Mouse (Mus musculus) megakaryocyte progenitor cell, adult 5-6 weeks (primary cell): ENCODE data around the gene Ccdc194. TPM values are rescaled to one million over a fixed set of nuclear protein-coding genes. Genes with fewer than 3 reads are reported as not detected.
A peak's percentile ranks its signal among the peaks of the same experiment; 100 is the strongest.

Source experiments
- ATAC-seq: replicated peaks from 2 replicates; pipeline ENCODE4 v1.8.0; 2016; ENCODE audit warnings: mild to moderate bottlenecking, moderate TSS enrichment, inconsistent platforms; ENCODE audit not compliant: poor library complexity
- total RNA-seq, 2 experiments: library from RNA; stranded (forward) in 1 of 2; stranded (reverse) in 1 of 2; fragments of 157-497, 149-512 nt in 1 of 2; fragments of 200-1000 nt in 1 of 2; gene quantifications; 2 replicates each; pipeline versions ENCODE4 v1.2.3 to v1.2.4; 2015 to 2017

Gene Ccdc194
- total RNA-seq, 2 experiments from 2014 or later, result 0.07 TPM; not detected in 1

DNA sequence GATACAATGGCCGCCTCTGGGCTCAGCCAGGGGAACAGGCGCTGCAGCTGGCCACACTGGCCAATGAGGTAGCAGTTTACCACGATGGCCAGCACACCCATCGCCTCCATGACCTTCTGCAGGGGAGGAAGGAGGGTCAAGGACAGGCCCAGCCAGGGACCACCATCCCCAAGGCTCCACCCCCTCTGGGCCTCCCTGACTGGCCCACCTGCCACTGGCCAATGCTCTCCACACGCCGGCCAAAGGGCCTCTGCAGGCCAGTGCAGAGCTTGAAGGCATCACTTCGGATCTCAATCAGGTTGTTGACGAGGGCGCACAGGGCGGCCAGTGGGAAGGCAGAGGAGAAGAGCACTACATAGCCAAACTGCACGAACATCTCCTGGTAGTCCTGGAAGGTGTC lies 46.6 kb downstream of the Ccdc194 start:
- ATAC-seq, result no peak

DNA sequence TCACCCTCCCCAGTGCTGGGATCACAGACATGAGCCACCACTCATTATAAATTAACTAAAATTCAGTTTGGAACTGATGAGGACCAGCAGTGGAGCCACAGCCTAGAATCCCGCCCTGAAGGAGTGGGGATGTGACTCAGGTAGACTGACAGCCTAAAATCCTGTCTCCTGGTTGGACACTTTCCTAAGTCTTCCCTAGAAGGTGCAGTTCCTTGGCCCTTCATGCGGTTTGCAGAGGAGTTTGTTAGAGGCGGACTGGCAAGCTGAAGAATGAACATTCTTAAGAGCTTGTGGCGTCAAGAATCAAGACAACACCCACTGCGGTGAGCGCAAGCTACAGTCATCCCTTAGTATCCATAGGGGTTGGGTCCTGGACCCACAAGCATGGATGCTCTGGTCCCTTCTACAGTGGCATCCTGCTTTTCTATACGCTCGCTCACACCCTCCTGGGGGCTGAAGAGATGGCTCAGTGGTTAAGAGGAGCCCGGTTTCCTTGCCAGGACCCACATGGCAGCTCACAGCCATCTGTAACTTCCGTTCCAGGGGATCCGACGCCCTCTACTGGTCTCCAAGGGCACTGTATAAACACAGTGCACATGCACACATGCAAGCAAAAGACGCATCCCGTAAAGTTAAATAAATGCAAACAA lies 48.2 kb downstream of the Ccdc194 start:
- ATAC-seq, result peak; percentile 50

DNA sequence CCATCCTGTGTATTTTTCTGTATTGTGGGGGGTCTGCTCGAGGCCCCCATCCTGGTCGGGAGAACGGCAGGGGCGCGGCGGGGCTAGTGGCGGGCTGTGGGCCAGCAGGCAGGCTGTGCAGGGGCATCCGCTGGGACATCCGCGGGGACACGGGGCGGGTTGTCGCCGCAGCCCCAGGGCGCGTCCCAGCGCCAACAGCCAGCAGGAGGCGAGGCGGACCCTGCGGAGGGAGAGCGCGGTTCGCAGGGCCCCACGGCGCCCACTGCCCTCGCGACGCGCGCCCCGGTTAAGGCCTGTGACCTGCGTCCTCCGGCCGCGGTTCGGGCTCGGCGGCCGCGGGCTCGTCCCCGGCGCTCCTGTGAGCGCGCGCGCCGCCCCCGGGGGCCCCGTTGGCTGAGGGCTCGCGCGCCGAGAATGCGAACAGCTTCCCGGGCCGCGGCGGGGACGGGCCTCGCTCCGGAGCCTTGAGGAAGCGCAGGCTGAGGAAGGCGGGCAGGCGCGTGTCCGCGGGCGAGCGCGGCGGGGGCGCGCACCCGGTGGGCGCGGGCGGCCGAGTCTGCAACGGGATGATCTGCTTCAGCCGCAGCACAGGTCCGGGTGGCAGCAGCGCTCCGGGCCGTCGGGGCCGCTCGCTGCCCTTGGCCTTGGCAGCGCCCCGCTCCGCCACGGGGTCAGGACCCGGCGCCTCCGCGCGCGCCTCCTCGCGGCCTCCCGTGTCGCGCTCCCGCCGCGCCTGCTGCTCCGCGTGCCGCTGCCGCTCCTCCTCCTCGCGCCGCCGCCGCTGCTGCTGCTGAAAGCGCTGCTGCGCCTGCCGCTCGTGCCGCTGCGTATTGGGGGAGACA lies 49.2 kb downstream of the Ccdc194 start:
- ATAC-seq, result peak; percentile 67

DNA sequence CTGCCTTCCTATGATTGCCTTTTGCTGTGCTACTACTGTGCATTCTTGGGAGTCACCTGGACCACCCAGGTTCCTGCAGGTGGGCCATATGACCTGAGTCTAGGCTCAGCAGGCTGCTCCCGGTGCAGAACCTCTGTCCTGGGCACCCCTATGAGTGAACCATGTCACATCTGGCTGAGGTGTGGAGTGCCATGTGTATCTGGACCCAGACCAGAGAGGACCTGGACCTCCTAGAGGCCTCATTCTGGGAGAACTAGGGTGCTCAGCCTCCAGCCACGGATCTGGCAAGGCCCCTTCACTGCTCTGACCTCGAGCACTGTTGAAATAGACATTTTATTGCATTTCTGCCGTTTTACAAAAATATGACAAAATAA lies 49.8 kb downstream of the Ccdc194 start:
- ATAC-seq, result no peak

DNA sequence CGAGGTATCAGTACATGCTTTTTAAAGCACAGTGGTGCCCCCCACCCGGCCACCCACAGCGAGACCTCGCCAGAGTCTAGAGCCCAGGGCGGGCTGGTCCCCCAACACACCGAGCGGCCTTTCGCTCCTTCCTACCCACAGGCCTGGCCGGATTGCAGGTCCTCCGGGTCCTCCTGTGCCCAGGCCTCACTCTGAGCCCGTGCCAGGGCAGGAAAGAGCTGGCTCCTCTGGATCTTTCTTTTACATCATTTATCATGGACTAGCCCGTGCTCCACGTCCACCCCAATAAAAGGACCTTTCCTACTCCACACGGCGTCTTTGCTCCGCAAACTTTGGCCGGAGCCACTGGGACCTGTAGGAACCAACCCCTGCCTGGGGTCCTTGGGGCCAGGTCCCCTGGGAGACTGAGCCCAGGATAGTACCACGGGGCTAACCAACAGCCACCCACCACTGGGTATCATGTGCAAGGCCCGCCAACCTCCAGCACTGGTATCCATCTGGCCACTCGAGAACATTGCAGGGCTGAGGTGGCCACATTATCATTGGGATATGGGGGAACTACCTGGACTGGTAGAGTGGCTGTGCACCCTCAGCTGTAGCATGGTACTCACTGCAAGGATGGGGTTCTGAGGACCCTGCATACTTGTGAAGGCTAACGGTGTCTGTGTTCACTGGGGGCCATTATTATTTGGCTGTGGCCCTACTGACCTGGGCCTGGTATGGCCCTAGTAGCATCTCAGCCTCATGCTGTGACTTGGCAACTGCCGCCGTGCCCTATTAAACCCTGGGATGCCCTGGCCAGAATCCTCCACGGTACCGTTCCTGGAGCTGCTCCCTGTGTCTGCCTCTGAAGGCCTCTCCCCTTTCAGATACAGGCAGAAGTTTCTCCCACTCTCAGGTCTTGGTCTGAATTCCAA lies 50.5 kb downstream of the Ccdc194 start:
- no peak for ATAC-seq

DNA sequence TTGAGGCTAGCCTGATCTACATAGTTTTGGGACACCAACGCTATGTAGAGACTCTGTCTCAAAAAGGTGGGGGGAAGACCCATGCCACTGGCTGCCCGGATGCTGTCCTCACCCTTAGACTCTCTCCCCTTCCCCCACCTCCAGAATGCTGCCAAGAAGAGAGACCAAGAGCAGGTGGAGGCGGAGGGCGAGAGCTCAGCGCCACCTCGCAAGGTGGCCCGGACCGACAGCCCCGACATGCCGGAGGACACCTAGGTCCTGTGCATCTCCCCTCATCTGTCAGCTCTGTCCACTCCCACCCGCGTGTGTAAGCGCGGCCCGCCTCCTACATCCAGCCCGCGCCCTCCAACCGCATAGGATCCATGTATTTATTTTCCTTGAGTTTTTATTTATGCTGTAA lies 51.2 kb downstream of the Ccdc194 start:
- no peak for ATAC-seq

DNA sequence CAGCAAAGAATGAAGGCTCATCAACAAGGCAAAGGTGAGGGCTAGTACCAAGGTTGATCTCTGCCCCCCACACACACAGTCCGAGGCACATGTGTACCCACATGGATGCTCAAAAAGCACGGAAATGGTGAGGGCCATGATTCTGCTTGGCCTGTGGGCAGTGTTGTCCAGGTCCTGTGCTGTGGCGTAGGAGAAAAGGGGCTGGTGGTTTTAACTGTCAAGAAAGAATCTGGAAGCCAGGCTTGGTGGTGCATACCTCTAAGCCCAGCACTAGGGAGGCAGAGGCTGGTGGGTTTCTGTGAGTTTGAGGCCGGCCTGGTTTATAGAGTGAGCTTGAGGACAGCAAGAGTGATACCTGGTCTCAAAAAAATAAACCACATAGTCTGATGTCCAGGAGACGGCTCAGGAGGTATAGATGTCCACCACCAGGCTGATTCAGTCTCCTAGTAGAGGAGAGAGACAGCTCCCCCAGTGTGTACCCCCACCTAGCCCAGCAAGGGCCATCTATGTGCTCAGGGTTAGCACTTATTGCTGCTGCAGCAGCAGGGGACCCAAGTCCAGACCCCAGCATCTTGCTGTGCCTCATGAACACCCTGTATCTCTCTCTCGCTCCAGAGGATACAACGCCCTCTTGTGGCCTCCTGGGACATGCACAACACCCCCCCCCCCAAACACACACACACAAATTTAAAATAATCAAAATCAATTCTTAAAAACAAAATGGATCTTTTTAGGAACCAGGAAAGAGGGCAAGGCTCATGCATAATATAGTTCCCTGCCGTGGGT lies 52.7 kb downstream of the Ccdc194 start:
- no peak for ATAC-seq

DNA sequence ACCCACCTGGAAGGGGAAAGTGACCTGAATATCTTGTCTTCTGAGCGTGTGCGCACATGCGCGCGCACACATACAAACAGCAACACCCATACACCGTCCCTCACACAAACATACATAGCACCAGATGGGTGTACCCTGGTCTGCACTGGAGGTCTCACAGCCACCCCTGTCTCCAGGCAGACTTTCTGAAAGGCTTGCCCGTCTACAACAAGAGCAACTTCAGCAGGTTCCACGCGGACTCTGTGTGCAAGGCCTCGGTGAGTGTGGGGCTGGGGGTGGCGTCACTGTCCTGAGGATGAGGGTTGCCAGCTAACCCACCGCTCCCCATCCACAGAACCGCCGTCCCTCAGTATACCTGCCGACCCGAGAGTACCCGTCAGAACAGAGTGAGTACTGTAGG lies 53.6 kb downstream of the Ccdc194 start:
- ATAC-seq, result no peak

DNA sequence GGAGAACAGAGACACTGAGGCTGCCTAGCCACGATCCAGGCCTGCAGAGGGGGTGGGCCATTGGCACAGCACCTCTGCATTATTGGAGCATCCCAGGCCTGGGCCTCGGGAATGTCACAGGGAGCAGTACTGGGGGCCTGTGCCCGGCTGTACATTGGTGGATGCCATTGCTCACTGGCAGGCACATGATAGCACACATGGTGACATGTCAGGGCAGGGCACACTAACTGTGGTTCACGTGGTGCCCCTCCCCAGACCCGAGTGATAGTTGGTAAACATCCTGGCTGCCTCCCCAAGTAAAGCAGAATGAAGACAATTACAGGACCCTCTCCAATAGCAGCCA lies 54.6 kb downstream of the Ccdc194 start:
- ATAC-seq, result no peak

DNA sequence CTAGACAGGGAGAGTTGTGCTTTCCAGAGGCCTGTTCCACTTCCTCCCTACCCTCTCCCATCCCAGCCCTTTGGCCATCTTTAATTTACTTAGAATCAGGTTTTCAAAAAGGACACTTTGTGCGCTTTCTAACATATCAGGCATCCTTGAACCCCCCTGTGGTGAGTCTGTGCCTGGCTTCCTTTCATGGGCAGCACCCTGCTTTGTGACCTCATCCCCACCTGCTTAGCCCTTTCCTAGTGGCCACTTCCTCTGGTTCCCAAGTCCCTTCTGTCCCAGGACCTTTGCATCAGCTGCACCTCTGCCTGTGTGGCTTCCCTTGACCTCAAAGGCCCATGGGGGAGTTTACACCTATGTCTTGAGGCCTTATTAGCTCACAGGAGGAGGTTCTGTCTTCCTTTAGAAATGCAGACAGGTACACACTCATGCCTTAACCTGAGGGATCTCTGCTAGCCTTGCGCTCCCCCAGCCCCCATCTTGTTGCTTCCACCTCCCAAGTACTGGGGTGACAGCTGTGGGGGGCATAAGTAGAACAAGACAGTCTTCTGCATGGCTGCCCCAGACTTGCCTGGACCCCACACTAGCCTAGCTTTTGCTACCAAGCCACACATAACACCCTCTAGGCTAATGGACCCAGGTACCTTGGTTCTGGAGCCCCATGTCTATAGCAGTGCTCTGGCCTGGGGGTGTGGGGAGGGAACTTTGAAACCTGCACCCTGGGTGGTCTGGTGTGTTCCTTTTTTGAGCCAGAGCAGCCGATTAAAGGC lies 55.2 kb downstream of the Ccdc194 start:
- ATAC-seq, result no peak

Other genes starting within 250 kb of the Ccdc194 start
- 107 and 116 TPM in 2 replicates for gene Use1, start 158.9 kb downstream of the Ccdc194 start, total RNA-seq (2015)
- gene Use1, start 158.9 kb downstream of the Ccdc194 start, total RNA-seq (2017), result 153 and 165 TPM in 2 replicates
- gene Ocel1, start 154.4 kb downstream of the Ccdc194 start, total RNA-seq (2015), result 6.3 and 8.0 TPM in 2 replicates
- gene Ocel1, start 154.4 kb downstream of the Ccdc194 start, total RNA-seq (2017), result 11.1 and 11.7 TPM in 2 replicates
- 3.6 and 7.6 TPM in 2 replicates for gene Nr2f6, start 143.8 kb downstream of the Ccdc194 start, total RNA-seq (2015)
- gene Nr2f6, start 143.8 kb downstream of the Ccdc194 start, total RNA-seq (2017), result 4.3 and 5.6 TPM in 2 replicates
- not detected in 2 replicates for gene Ushbp1, start 129.9 kb downstream of the Ccdc194 start, total RNA-seq (2015)
- not detected in 2 replicates for gene Ushbp1, start 129.9 kb downstream of the Ccdc194 start, total RNA-seq (2017)
- gene Babam1, start 128.8 kb downstream of the Ccdc194 start, total RNA-seq (2015), result 51.8 and 76.5 TPM in 2 replicates
- gene Babam1, start 128.8 kb downstream of the Ccdc194 start, total RNA-seq (2017), result 93.7 and 122 TPM in 2 replicates
- 13.6 and 19.8 TPM in 2 replicates for gene Ankle1, start 119.7 kb downstream of the Ccdc194 start, total RNA-seq (2015)
- gene Ankle1, start 119.7 kb downstream of the Ccdc194 start, total RNA-seq (2017), result 14.2 and 14.3 TPM in 2 replicates
- gene Abhd8, start 62.1 kb downstream of the Ccdc194 start, total RNA-seq (2015), result 2.3 and 3.1 TPM in 2 replicates
- gene Abhd8, start 62.1 kb downstream of the Ccdc194 start, total RNA-seq (2017), result 8.2 and 8.3 TPM in 2 replicates
- gene Mrpl34, start 60.8 kb downstream of the Ccdc194 start, total RNA-seq (2015), result 60.0 and 66.1 TPM in 2 replicates
- gene Mrpl34, start 60.8 kb downstream of the Ccdc194 start, total RNA-seq (2017), result 50.2 and 53.6 TPM in 2 replicates
- gene Dda1, start 56.5 kb downstream of the Ccdc194 start, total RNA-seq (2015), result 32.3 and 37.0 TPM in 2 replicates
- 14.1 and 14.7 TPM in 2 replicates for gene Dda1, start 56.5 kb downstream of the Ccdc194 start, total RNA-seq (2017)
- gene Ano8, start 39.7 kb downstream of the Ccdc194 start, total RNA-seq (2015), result 0.22 and 0.64 TPM in 2 replicates
- gene Ano8, start 39.7 kb downstream of the Ccdc194 start, total RNA-seq (2017), result 3.1 and 3.6 TPM in 2 replicates
- gene Gtpbp3, start 37.6 kb downstream of the Ccdc194 start, total RNA-seq (2015), result 5.9 TPM in 2 replicates
- 23.4 and 26.5 TPM in 2 replicates for gene Gtpbp3, start 37.6 kb downstream of the Ccdc194 start, total RNA-seq (2017)
- gene Plvap, start 14.0 kb downstream of the Ccdc194 start, total RNA-seq (2015), result 0.67 and 0.76 TPM in 2 replicates
- gene Plvap, start 14.0 kb downstream of the Ccdc194 start, total RNA-seq (2017), result 0.71 and 2.7 TPM in 2 replicates
- 11.3 and 15.7 TPM in 2 replicates for gene Bst2, start 11.7 kb upstream of the Ccdc194 start, total RNA-seq (2015)
- 50.9 and 62.2 TPM in 2 replicates for gene Bst2, start 11.7 kb upstream of the Ccdc194 start, total RNA-seq (2017)
- 45.4 and 49.8 TPM in 2 replicates for gene Mvb12a, start 17.2 kb upstream of the Ccdc194 start, total RNA-seq (2015)
- gene Mvb12a, start 17.2 kb upstream of the Ccdc194 start, total RNA-seq (2017), result 65.6 and 76.6 TPM in 2 replicates
- 0.17 TPM in 1 of 2 replicates, not detected in the other for gene Tmem221, start 33.2 kb upstream of the Ccdc194 start, total RNA-seq (2015)
- gene Tmem221, start 33.2 kb upstream of the Ccdc194 start, total RNA-seq (2017), result not detected in 2 replicates
- gene Nxnl1, start 40.9 kb upstream of the Ccdc194 start, total RNA-seq (2015), result not detected in 2 replicates
- not detected in 2 replicates for gene Nxnl1, start 40.9 kb upstream of the Ccdc194 start, total RNA-seq (2017)
- 3.6 TPM in 2 replicates for gene Slc27a1, start 43.2 kb upstream of the Ccdc194 start, total RNA-seq (2015)
- 3.5 and 3.8 TPM in 2 replicates for gene Slc27a1, start 43.2 kb upstream of the Ccdc194 start, total RNA-seq (2017)
- gene Pgls, start 66.5 kb upstream of the Ccdc194 start, total RNA-seq (2015), result 116 and 134 TPM in 2 replicates
- 128 and 131 TPM in 2 replicates for gene Pgls, start 66.5 kb upstream of the Ccdc194 start, total RNA-seq (2017)
- gene Fam129c, start 71.9 kb upstream of the Ccdc194 start, total RNA-seq (2015), result 6.5 and 10.2 TPM in 2 replicates
- gene Fam129c, start 71.9 kb upstream of the Ccdc194 start, total RNA-seq (2017), result 1.00 and 5.3 TPM in 2 replicates
- gene Colgalt1, start 85.3 kb upstream of the Ccdc194 start, total RNA-seq (2015), result 54.0 and 63.0 TPM in 2 replicates
- 62.0 and 67.2 TPM in 2 replicates for gene Colgalt1, start 85.3 kb upstream of the Ccdc194 start, total RNA-seq (2017)
- 0.64 and 1.8 TPM in 2 replicates for gene Unc13a, start 146.0 kb upstream of the Ccdc194 start, total RNA-seq (2015)
- gene Unc13a, start 146.0 kb upstream of the Ccdc194 start, total RNA-seq (2017), result 0.79 and 0.98 TPM in 2 replicates
- 9.3 and 11.8 TPM in 2 replicates for gene Jak3, start 150.6 kb upstream of the Ccdc194 start, total RNA-seq (2015)
- gene Jak3, start 150.6 kb upstream of the Ccdc194 start, total RNA-seq (2017), result 7.7 and 9.9 TPM in 2 replicates
- 7.1 and 7.2 TPM in 2 replicates for gene Insl3, start 163.5 kb upstream of the Ccdc194 start, total RNA-seq (2015)
- 1.2 and 1.8 TPM in 2 replicates for gene Insl3, start 163.5 kb upstream of the Ccdc194 start, total RNA-seq (2017)
- gene B3gnt3, start 176.1 kb upstream of the Ccdc194 start, total RNA-seq (2015), result 0.15 and 0.54 TPM in 2 replicates
- gene B3gnt3, start 176.1 kb upstream of the Ccdc194 start, total RNA-seq (2017), result 0.12 and 0.34 TPM in 2 replicates
- gene Fcho1, start 200.0 kb upstream of the Ccdc194 start, total RNA-seq (2015), result 49.8 and 51.5 TPM in 2 replicates
- gene Fcho1, start 200.0 kb upstream of the Ccdc194 start, total RNA-seq (2017), result 83.6 and 91.1 TPM in 2 replicates